Mouse (Mus musculus) lung, postnatal 0 days (tissue): ENCODE data around the gene Lrrc4b. TPM values are rescaled to one million over a fixed set of nuclear protein-coding genes. Genes with fewer than 3 reads are reported as not detected.
A peak's percentile ranks its signal among the peaks of the same experiment; 100 is the strongest.

Experiments
- ATAC-seq: fragments of 200-750 bp; cut with Nextera tagmentation; 2 replicates; pipeline ENCODE4 v1.8.0; 2017; ENCODE audit warnings: moderate library complexity
- DNase-seq: peaks from one replicate; pipeline ENCODE4 v3.0.0-alpha.2; 2016; ENCODE audit warnings: low spot score
- H3K27ac ChIP-seq: fragments of 300-500 bp; sonication (generic); 2 replicates; pipeline ENCODE4 v1.5.1; 2014; ENCODE audit warnings: antibody characterized with exemption, mild to moderate bottlenecking, low read length, mixed read lengths
- H3K27me3 ChIP-seq: fragments of 300-500 bp; sonication (generic); replicated peaks from 2 replicates; pipeline ENCODE4 v1.6.1; 2014; ENCODE audit warnings: low read length, mixed read lengths; ENCODE audit not compliant: insufficient read depth
- H3K36me3 ChIP-seq: fragments of 300-500 bp; sonication (generic); 2 replicates; pipeline ENCODE4 v1.6.1; 2014; ENCODE audit warnings: low read length, mixed read lengths; ENCODE audit not compliant: insufficient read depth
- H3K4me1 ChIP-seq: fragments of 300-500 bp; sonication (generic); 2 replicates; pipeline ENCODE4 v1.6.1; 2014; ENCODE audit warnings: antibody characterized with exemption, low read depth, low read length, mixed read lengths; ENCODE audit not compliant: insufficient read depth
- H3K4me2 ChIP-seq: fragments of 300-500 bp; sonication (generic); replicated peaks from 2 replicates; pipeline ENCODE4 v1.6.1; 2014; ENCODE audit warnings: low read depth, mild to moderate bottlenecking, low read length, moderate library complexity, mixed read lengths
- H3K4me3 ChIP-seq: fragments of 300-500 bp; sonication (generic); 2 replicates; pipeline ENCODE4 v1.5.1; 2014; ENCODE audit warnings: low read depth, low read length
- H3K9ac ChIP-seq: fragments of 300-500 bp; sonication (generic); replicated peaks from 2 replicates; pipeline ENCODE4 v1.6.1; 2014; ENCODE audit warnings: low read depth, mild to moderate bottlenecking
- H3K9me3 ChIP-seq: fragments of 300-500 bp; sonication (generic); 2 replicates; pipeline ENCODE4 v1.6.1; 2016; ENCODE audit warnings: low read length, mixed read lengths
- CTCF ChIP-seq: IDR thresholded peaks from 2 replicates; pipeline ENCODE4 v1.5.1; 2016; ENCODE audit warnings: antibody characterized with exemption, mild to moderate bottlenecking
- EP300 ChIP-seq: IDR thresholded peaks from 2 replicates; pipeline ENCODE4 v1.6.1; 2016; ENCODE audit warnings: antibody characterized with exemption, mild to moderate bottlenecking, control low read depth
- WGBS: fragments of 180-500 bp; shearing (Covaris S2); extraction: QIAGEN DNeasy Blood & Tissue Kit; methylation state at CpG from one replicate; pipeline ENCODE4 v1.1.7; 2014; 5-methylcytosine and 5-hydroxymethylcytosine counted together
- polyA plus RNA-seq: library from polyadenylated mRNA; unstranded; fragments of >200 nt; fragmentation: Nextera tagmentation; extraction: Ambion mirVana; gene quantifications from 2 replicates; pipeline ENCODE4 v1.2.1, GENCODE M21; 2015

Gene Lrrc4b
- polyA plus RNA-seq, 1 experiment from 2014 or later, result 0.51 TPM

DNA sequence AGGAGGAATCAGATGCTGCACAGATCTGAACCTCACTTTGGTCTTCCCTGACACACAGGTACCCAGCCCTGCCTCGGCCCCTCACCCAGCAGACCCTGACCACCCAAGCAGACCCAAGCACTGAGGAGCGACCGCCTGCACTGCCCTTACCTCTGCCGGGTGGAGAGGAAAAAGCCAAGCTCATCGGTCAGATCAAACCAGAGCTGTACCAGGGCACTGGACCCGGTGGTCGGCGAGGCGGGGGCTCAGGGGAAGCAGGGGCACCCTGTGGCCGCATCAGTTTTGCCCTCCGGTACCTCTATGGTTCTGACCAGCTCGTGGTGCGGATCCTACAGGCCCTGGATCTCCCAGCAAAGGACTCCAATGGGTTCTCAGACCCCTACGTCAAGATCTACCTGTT, 36.5 kb upstream of the Lrrc4b start:
- Histone ChIP-seq H3K27me3 (no peaks in the 10 kb centered on the region; the same call in 1 of the 2 replicates), H3K27ac (no peak overlapping the region), H3K4me1 (no peaks in the 10 kb centered on the region), H3K36me3 (no peaks in the 10 kb centered on the region), H3K9me3 (no peaks in the 10 kb centered on the region), H3K4me2 (no peak overlapping the region), H3K9ac (no peak overlapping the region), H3K4me3 (no peak overlapping the region)
- TF ChIP-seq CTCF, result no peak
- no peak for TF ChIP-seq EP300
- ATAC-seq (no peak), DNase-seq (no peak)
- WGBS, result 88% methylated on average over 14 of the region's 14 CpGs

DNA sequence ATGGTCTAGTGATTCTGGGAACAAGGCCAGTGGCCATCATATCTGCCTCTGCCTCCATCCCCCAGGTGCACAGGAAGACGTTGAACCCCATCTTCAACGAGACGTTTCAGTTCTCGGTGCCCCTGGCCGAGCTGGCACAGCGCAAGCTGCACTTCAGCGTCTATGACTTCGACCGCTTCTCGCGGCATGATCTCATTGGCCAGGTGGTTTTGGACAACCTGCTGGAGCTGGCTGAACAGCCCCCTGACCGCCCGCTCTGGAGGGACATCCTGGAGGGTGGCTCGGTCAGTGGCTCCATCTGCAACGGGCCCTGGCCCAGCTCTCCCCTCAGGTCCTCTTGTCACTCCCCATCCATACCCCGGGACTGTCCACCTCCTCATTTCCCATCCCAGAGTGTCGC, 35.5 kb upstream of the Lrrc4b start:
- H3K9me3 ChIP-seq, result no peaks in the 10 kb centered on the region
- TF ChIP-seq EP300 (no peak), CTCF (no peak)
- no peaks in the 10 kb centered on the region for H3K27me3 ChIP-seq
- no peaks in the 10 kb centered on the region for H3K4me1 ChIP-seq
- H3K36me3 ChIP-seq, result no peaks in the 10 kb centered on the region
- WGBS, result 88% methylated on average over 17 of the region's 17 CpGs
- DNase-seq, result no peak
- no peak overlapping the region for H3K27ac ChIP-seq
- no peak overlapping the region for H3K4me3 ChIP-seq
- H3K4me2 ChIP-seq, result no peak overlapping the region
- ATAC-seq, result no peak
- no peak overlapping the region for H3K9ac ChIP-seq

DNA sequence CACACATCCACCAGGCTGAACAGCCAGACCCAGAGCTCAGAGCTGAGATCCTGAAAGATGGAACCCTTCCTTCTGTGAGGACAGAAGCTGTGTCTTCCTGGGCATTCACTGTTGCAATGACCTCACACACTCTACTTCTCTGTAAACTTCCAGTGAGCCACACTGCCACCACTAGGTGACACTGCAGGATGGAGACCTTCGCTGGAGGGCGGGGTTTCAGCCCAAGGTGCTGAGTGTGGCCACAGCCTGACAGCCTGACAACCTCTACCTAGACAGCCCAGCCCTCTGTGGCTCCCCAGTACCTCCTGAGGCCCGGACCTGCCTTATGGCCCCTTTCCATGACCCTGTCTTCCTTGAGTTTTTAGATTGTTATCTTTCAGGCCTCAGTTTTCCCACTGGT, 30.2 kb upstream of the Lrrc4b start:
- ATAC-seq, result peak; percentile 68
- H3K36me3 ChIP-seq, result no peaks in the 10 kb centered on the region

GRCm38 (mm10) chr7:44401673-44402072, 27.1 kb upstream of the Lrrc4b start:
- WGBS, result 63% methylated on average over 6 of the region's 6 CpGs
- H3K27me3 ChIP-seq, result no peaks in the 10 kb centered on the region

More for the DNA sequence above, 30.2 kb upstream of the Lrrc4b start:
- WGBS, result 12% methylated on average over 3 of the region's 3 CpGs
- TF ChIP-seq CTCF, result peak; percentile 77
- TF ChIP-seq EP300, result no peak
- H3K27me3 ChIP-seq, result no peaks in the 10 kb centered on the region
- H3K9ac ChIP-seq, result no peak overlapping the region
- H3K4me3 ChIP-seq, result no peak overlapping the region
- H3K4me1 ChIP-seq, result no peaks in the 10 kb centered on the region
- H3K27ac ChIP-seq, result no peak overlapping the region
- DNase-seq, result peak; percentile 57
- H3K9me3 ChIP-seq, result no peaks in the 10 kb centered on the region
- H3K4me2 ChIP-seq, result no peak overlapping the region

GRCm38 (mm10) chr7:44405346-44406014, 23.3 kb upstream of the Lrrc4b start:
- TF ChIP-seq EP300, result no peak
- TF ChIP-seq CTCF, result peak; percentile 33
- no peak overlapping the region for H3K9ac ChIP-seq
- 0 out of 2 replicates have a peak overlapping the region, but pooled peaks have one; percentile 8 for H3K4me3 ChIP-seq
- no peak overlapping the region for H3K27ac ChIP-seq
- ATAC-seq (peak; percentile 97), DNase-seq (peak; percentile 98)
- WGBS, result 2% methylated on average over 27 of the region's 27 CpGs
- no peaks in the 10 kb centered on the region for H3K36me3 ChIP-seq
- no peaks in the 10 kb centered on the region for H3K9me3 ChIP-seq
- H3K4me2 ChIP-seq, result peak overlapping the region; percentile 36
- H3K4me1 ChIP-seq, result no peaks in the 10 kb centered on the region
- no peaks in the 10 kb centered on the region for H3K27me3 ChIP-seq

More at GRCm38 (mm10) chr7:44401673-44402072, 27.1 kb upstream of the Lrrc4b start:
- no peak overlapping the region for H3K4me3 ChIP-seq
- DNase-seq, result no peak
- no peak overlapping the region for H3K27ac ChIP-seq
- H3K9me3 ChIP-seq, result no peaks in the 10 kb centered on the region
- no peaks in the 10 kb centered on the region for H3K36me3 ChIP-seq
- no peak for TF ChIP-seq CTCF
- TF ChIP-seq EP300, result no peak
- no peak overlapping the region for H3K9ac ChIP-seq
- no peak for ATAC-seq
- H3K4me2 ChIP-seq, result no peak overlapping the region
- H3K4me1 ChIP-seq, result no peaks in the 10 kb centered on the region

DNA sequence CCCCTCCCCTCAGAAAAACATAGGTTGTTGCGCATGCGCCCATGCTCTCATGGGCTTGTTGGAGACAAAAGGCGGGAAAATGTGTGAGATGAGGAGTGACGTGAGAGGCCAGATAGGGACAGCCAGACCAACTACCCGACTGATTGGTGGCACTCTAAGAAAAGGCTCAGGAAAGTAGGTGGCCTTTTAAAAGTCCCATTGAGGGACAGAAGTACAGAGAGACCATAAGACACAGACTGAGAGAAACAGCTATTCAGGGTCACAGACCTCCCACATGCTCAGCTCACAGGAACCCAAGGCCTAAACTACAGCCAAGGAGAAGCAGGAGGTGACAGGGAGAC, 22.8 kb upstream of the Lrrc4b start:
- no peak overlapping the region for H3K27ac ChIP-seq
- no peak for ATAC-seq
- WGBS, result 3% methylated on average over 5 of the region's 5 CpGs
- no peak overlapping the region for H3K4me2 ChIP-seq
- H3K4me3 ChIP-seq, result no peak overlapping the region
- DNase-seq, result no peak
- no peaks in the 10 kb centered on the region for H3K9me3 ChIP-seq
- no peaks in the 10 kb centered on the region for H3K4me1 ChIP-seq
- no peaks in the 10 kb centered on the region for H3K36me3 ChIP-seq
- no peaks in the 10 kb centered on the region for H3K27me3 ChIP-seq
- H3K9ac ChIP-seq, result no peak overlapping the region
- TF ChIP-seq EP300, result no peak
- TF ChIP-seq CTCF, result no peak

DNA sequence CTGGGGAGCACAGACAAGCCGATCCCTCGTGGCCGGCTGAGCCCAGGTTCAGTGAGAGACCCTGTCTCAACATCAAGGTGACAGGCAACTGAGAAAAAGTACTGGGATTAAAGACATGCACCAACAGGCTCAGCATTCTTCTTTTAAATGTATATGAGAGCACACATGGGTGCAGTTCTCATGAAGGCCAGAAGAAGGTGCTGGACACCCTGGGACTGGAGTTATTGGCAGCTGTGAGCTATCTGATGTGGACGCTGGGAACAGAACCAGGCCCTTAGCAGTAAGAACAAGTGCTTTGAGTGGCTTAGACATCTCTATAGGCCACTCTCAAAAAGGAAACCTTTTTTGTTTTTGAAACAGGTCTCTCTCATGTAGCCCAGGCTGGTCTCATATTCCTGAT, 17.7 kb upstream of the Lrrc4b start:
- no peak overlapping the region for H3K4me3 ChIP-seq
- H3K36me3 ChIP-seq, result no peaks in the 10 kb centered on the region
- no peak overlapping the region for H3K27ac ChIP-seq
- TF ChIP-seq CTCF, result no peak
- no peak for TF ChIP-seq EP300
- H3K4me2 ChIP-seq, result no peak overlapping the region
- 81% methylated on average over 4 of the region's 4 CpGs for WGBS
- H3K4me1 ChIP-seq, result no peaks in the 10 kb centered on the region
- no peak for ATAC-seq
- no peak for DNase-seq
- no peaks in the 10 kb centered on the region for H3K27me3 ChIP-seq
- no peaks in the 10 kb centered on the region for H3K9me3 ChIP-seq
- H3K9ac ChIP-seq, result no peak overlapping the region
